Mouse (Mus musculus): ENCODE results near the gene Gabpb1.
"Not testable (repeated sequence)": the region's sequence is repeated elsewhere in the genome, so short reads cannot be mapped to it uniquely, and the experiment has no call there.

The Gabpb1 gene

DNA sequence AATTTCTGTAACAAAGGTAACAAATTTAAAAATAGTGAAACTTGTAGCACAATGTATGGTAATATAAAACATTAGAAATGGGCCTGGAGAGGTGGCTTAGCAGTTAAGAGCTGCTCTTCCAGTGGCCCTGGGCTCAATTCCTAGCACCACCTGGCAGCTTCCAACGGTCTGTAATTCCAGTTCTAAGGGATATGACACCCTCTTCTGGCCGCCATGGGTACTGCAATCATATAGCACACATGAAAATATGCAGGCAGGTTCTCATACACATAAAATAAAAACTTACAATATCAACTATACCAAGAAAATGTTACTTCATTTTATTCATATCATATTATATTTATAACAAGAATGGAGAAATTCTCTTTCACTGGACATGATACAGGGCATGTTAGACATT, 35.8 kb downstream of the Gabpb1 start:
- no peak for DNase-seq (ENCODE audit: low spot score)

DNA sequence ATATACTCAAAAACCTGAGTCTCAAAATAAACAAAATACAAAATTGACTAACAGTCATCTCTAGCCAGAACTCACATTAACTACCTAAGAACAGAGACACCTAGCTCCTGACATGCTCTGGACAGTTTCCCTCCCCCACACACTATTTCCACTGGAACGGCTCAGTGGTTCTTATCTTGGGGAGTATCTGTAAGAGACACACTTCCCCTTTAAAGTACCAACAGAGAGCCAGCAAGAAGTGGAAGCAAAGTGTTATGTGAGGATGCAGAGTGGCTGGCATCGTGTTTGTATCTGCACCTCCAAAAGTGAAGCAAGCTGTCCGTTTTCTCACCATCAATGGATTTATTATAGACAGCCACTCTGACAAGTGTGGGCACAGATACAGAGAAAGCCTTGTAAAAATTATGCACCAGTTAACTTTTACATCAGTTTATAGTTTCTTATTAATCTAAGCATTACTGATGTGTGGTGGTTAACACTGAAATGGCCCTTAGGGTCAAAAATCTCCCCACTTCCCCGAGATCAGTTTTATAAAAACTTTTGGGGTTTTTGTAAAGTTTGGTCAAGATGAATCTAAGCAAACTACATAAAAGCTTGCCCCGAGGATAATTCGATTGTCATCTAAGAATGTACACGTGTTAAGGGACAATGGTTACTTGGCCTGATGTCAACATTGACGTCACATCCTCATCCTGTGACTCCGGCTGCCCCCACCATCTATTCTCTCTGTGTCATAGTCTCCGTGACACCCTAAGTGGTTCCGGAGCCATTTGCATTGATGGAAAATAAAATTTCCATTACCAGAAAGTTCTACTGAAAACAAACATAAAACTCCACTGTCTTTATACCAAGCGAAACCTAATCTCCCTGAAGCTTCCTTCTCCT, 40.0 kb downstream of the Gabpb1 start:
- no peak for DNase-seq (ENCODE audit: low spot score)

DNA sequence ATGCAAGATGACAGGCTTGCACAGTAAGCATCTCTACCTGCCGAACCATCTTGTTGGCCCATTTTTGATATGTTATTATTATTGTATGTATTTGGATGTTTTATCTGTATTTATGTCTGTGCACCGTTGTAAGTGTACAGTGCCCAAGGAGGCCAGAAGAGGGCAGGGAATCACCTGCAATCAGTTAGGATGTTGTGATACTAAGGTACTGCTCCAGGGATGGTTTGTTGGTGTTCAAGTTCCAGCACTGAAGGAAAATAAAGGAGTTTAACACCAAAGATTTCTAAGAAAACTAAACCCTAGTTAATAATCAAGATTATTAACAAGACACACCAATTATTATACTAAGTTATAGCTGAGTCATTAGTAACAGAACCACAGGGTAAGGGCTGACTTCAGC, 43.0 kb downstream of the Gabpb1 start:
- DNase-seq (ENCODE audit: low spot score) = no peak

DNA sequence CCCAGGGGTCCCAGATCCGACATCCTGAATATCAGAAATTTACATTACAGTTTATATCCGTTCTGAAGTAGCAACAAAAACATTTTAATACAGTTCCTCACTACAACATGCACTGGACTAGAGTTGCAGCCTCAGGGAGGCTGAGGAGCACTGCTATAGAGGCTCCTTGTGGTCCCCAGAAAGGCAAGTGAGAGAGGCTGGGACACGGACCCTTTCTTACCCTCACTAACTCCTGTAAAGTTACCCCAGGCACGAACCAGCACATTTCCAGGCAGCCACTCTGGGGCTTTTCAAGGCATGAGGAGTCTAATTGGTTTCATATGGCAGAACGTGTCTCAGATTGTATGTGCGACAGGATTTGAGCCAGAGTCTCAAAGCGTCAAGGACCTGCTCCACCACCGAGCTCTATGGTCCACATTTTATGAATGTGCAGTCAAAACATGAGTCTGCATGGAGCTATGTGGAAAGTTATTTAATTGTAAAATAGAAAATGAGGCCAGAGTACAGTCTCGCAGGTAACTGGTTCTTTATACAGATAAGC, 47.6 kb downstream of the Gabpb1 start:
- no peak for DNase-seq (ENCODE audit: low spot score)

DNA sequence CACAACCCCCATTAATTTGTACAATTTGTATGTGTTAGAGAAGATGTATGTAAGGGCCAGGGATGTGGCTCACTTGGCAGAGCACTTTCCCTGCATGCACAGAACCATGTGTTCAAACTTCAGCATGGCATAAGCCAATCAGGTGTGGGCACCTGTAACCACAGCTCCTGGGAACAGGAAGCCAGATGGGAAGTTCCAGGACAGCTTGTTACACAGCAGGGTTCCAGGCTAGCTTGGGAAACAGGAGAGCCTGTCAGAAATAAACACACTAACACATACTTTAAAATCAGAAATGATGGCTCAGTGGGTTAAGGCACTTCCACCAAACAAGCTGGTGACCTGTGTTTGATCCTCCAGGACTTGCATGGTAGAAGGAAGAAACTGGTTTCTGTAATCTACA, 53.0 kb downstream of the Gabpb1 start:
- no peak for DNase-seq (ENCODE audit: low spot score)

DNA sequence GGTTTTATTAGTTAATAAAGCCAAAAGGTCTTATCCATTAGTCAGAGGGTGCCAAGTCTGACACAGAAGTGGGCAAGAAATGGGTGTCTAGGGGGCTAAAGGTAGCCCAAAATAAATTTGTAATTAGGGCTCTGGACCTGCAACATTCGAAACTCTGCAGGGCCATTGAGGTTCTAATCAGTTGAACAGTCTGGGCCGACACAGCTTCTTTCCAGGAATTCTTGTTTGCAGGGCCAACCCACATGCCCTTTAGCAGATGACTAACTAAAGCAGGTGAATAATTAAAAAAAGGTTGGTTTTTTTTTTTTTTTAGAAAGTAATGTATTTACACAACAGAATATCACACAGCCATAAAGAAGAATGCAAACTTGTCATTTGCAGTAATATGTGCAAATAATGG, 53.7 kb downstream of the Gabpb1 start:
- DNase-seq (ENCODE audit: low spot score) = no peak

DNA sequence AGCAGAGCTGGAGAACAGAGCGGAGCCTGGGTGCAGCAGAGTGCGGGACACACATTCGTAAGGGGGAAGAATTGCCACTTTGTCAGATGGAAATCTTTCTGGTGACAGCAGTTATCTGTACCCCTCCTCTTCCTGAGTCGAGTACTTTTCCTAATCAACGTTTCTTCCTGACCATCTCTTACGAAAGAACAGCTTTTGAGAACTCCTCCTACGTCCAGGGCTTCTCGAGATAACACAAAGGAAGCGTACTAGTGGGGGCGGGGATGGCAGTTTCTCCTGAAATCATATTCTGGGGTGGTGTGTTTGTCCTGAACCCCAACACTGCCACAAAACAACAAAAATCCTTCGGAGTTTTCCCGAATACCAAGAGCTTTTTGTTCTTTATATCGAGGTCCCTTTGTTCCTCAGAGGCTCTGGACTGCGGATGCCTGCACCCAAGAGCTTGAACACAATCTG, 56.9 kb downstream of the Gabpb1 start, which contains the start of gene Hdc:
Hdc (minus strand) TSS at position 51 of the 456 bp plus-strand sequence.
- no peak for DNase-seq (ENCODE audit: low spot score)

DNA sequence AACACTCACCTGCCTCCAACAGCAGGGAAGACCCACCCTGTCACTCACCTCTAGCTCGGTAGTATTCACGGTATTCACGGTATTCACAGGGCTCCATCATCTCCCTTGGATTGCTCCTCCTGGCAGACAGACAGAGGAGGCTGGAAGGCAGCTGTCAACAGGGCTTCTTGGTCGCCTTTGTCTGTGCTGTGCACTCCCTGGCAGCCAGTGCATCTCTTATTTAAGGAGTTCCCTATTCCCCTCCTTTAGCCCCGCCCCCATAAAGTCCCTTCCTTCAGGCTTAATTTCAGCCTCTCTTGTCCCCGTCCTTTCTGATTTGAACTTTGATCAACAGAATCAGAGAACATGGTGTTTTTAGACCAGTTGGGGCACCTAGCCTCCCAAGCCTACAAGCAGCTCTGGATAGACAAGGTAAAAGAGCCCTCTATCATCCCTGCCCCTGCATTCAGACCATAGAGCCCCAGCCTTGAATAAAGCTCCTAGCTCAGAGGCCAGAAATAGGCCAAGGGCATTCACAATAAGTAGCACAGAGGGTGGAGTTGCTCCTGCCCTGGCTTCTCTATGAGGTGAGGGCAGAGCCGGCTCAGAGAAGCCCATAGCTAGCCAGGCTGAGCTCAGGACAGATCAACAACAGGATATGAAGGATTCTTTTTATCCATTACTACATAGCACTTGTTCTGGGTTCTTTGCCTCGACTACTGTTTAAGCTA, 57.5 kb downstream of the Gabpb1 start:
- no peak for DNase-seq (ENCODE audit: low spot score)

DNA sequence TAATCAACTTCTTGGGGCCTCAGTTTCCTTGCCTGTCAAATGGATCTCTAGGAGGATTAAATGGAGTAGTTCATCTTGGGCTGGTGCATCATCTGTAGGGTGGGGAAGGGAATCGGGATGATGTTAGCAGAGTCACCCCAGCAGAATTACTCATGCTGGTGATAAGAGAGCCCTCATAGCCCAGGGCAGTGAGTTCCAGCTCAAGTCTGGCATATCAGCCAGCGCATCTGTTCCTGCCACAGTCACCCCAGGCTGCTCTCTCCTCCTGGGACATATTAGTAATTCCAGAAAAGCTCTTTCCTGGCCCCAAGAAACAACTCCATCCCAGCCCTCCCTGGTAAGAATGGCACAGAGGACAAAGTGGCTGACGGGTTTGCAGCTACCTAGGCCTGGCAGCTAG, 60.8 kb downstream of the Gabpb1 start:
- DNase-seq (ENCODE audit: low spot score) = no peak

DNA sequence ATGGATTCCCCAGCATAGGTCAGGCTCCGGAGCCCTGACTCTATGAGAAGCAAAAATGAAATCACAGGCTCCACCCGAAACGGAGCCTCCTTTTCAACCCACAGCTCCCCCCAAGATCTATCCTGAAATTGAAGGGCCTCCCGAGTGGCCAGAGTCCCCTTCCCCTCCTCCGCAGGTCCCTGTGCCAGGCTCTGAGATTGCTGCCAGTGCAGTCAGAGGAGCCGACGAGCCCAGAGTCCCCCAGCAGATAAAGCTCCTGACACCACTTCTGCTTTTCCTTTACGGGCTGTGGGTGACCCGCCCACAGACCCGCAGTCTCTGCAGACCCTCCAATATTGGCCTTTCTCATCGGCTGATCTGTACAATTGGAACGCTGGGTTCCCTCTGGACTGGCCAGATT, 66.5 kb downstream of the Gabpb1 start:
- DNase-seq (ENCODE audit: low spot score) = not testable (repeated sequence)

DNA sequence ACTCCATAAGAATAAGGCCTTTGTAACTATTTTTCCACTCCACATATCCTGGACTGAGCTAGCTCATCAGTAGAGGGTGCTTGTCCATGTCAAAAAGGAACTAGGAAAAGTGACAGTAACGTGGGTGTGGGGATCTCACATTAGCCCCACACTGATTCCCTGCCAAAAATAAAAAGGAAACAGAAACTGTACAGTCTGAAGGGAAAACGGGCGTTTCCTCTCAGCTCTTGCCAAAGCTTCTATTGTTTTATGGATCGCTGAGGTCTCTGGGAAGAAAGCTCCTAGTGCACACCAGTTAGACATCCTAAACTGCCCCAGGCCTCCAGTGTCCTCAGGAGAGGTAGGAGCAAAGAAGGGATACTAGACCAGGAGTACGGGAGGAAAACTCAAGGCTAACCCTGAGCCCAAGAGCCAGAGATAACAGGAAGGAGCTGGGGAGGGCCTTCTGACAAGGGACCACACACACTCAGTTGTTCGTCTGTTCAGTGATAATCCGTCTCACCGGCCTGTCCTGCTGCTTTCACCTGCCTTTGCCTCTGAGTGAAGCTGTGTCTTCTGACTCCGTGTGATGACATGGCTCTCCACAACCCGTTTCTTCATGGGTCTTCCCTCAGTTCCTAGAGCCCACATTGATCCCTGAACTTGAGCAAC, 68.5 kb downstream of the Gabpb1 start:
- DNase-seq (ENCODE audit: low spot score) = peak; percentile 45

DNA sequence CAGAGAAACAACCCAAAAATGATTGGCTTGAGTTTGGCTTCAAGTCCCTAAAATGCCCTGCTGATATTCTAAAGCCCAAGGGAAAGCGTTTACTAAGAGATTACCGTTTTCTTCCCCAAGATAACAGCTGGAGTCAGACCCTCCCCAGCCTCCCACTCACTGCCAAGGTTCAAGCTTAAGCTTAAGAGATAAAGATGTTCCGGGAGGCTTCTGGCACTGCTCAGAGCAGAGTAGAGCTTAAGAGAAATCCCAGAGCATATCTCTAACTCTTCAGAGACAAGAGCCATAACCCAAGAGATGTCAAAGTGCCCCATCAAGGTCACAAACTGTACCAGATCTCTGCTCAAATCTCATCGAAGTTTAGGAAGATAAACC, 69.5 kb downstream of the Gabpb1 start:
- no peak for DNase-seq (ENCODE audit: low spot score)

DNA sequence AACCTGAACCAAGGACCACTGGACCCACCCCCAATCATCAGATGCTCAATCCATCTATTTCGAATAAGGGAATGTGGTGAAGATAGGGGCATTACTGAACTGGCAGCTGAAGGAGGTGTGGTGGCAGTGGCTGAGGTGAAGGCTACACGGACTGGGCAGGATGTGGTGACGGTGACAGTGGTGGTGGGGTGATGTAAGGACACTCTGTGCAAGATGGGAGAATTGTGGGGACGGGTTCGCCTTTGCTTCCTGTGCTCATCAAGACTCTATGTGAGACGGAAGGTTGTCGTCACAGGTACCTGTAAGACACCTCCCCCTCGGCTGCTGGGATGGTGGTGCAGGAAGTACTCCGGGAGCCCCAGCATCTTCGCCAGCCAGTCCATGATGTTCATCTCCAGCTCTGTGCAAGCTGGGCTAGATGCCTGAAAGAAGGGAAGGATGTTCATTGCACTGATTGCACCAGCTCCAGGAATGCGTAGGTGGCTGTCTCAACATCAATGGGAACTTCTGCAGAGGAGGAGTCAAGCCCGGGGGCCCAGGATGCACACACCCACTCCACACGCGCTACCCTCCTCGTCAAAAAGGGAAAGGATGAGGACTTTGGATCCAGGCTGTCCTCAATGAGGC, 70.0 kb downstream of the Gabpb1 start:
- no peak for DNase-seq (ENCODE audit: low spot score)

DNA sequence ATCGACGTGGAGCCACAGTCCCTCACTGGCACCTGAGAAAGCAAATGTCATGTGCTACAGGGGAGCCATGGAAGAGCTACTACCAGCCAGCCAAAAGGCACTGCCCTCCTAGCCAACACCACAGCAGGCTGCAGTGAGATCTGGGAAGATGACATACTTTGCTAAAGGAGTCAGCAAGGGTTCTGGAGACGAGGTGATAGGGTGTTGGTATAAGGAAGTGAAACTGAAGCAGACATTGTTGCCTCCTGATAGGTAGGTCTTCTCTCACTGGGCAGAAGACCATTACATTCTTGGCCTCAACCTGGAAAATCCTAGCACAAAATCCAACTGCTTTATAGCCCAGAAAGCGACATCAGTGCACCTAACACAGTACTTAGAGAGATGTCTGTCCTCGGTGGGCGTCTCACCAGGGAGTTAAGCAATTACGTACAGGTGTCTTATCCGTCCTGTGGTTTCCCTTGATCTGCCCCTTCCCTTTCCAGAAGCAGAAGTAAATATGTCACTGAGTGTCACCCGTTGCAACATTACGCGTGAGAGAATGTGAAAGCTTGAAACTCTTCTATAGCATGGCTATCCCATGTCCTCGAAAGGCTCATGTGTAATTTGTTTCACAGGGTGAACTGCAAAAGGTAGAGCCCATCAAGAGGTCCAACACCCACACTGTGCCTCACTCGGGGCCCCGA, 74.1 kb downstream of the Gabpb1 start:
- DNase-seq (ENCODE audit: low spot score) = no peak

DNA sequence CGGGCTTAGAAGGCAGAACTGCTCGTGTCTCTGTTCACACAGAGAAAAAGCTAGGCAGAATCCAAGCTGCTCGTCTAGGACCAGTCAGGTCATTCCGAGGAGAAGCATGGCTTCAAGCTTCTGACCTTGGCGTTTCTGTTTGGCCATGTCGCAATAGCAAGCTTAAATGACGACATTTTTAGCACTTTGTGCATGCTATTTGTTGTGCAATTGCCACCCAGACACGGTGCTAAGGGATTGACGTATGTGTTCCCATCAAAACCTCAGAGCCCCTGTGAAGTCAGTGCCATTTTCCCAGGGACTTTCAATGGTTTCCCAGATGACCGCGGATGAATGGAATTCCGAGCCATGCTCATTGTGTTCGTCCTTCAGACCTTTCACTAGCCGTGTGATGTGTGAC, 75.6 kb downstream of the Gabpb1 start:
- peak; percentile 37 for DNase-seq (ENCODE audit: low spot score)

DNA sequence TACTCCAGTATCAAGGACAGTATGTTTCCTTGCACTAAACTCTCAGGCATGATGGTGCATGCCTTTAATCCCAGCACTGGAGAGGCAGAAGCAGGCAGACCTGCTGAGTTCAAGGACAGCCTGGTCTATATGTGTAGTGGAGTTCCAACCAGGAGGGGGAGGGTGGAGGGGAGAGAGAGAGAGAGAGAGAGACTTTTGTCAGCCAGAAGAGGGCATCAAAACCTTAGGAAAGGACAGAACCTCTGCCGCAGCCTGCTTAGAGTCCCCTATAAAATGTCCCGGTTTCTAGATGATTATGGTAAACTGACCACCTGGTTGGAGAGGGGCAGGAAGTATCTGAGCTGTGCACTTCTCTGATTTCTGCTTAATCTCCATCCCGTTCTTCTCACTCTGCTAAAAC, 77.1 kb downstream of the Gabpb1 start:
- peak; percentile 26 for DNase-seq (ENCODE audit: low spot score)

DNA sequence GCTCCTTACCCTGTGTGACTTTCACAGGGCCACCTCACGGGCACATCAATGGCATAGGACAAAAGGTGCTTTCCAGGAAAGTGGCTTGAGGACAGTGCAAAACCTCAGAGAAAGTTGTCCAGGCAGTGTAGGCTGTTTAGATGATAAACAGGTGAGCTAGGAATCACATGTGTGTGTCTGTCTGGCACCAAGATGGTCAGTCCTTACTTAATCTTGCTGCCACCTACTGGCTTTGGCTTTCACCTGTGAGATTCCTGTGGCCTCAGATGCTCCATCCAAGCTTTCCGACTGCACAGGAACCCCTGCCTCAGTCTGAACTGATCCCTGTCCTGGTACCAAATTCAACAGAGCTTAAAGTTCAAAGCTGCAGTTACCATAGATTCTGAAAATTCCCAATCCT, 77.8 kb downstream of the Gabpb1 start:
- DNase-seq (ENCODE audit: low spot score) = no peak

DNA sequence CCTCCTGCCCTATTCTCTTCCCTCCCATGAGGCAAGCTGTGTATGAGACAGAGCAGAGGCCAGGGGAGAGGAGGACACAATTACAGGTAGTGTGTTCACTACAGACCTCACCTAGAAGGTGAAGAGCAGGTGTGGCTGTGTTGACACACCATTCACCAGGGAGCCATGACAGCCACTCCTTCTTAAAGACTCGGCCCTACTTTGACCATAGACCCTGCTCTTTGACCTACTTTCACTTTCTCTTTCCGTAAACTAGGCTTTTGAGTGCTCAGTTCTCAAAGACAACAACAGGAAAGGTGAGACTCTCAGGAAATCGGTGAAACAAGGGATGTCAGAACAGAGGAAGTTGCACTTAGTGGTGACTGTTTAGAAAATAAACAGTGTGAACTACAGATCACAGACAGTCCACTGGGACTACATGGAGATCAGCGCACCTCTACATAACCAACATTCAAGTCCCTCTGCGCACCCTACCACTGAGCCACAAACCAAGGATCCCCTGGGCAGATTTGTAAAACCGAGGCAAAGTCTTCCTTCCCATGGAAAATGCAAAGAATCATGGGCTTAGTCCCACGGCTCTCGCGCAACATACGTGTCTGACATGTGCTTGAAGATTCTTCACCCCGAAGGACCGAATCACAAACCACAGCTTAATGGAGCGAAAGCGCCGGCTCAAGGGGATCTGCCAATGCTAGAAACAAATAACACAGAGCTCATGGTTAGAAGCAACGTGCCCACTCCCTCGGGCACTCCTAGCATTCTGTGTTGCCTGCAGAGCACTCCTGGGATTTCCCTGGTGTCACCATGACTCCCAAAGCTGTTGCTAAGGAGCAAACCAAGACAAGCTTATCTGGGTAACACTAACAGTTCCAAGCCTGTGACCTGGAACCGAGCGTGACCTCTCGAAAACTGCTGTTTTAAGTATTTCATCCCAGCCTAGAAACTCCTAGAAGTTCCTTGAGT, 78.6 kb downstream of the Gabpb1 start:
- DNase-seq (ENCODE audit: low spot score) = peak; percentile 21

DNA sequence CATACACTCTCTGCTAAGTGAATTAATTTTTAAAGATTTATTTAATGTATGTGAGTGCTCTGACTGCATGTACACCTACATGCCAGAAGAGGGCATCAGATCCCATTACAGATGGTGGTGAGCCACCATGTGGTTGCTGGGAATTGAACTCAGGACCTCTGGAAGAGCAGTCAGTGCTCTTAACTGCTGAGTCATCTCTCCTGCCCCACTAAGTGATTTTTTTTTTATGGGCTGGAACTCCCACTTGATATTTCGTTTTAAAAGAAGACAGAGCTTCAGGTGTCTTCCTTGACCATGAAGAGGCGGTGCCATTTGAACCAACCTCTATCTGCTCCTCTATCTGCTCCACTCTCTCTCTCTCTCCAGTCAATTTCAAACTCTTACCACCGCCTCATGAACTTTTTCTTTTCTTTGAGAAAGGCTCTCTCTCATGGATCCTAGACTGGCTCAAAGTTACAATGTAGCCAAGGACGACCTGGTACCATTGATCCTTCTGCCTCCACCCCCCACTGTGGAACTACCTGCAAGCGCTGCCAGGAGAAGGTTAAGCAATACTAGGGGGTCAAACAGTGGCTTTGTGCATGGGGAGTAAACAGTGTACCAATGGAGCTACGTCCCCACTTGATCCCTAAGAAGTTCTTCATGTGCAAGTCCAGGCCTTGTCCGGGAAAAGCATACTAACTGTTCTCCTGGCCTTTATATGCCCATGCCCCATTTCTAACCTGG, 79.6 kb downstream of the Gabpb1 start:
- no peak for DNase-seq (ENCODE audit: low spot score)
